Mouse (Mus musculus): ENCODE results near the gene Kctd5. TPM values are rescaled to one million over a fixed set of nuclear protein-coding genes. Genes with fewer than 3 reads are reported as not detected.

The Kctd5 gene
- polyA plus RNA-seq, 2 experiments: 10.0 to 10.9 TPM

DNA sequence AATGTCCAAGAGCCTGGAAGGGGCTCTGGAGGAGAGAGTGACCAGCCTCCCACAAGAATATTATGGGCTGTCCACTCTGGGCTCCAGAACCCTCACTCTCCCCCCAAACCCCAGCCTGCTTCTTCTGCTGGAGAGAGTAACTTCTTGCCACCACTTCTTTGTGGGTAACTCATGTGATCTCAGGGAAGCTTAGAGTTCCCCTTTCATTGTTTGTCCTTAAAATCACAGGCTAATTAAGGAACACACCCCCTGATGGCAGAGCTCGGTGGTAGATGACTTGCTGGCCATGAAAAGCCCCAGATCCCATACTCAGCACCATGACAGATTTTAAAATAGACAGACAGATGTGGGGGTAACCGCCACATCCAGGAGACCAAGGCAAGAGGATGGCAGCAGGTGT, 66.4 kb downstream of the Kctd5 start:
- H3K9ac ChIP-seq (replicated peaks): no peak overlapping the region
- H3K36me3 ChIP-seq (replicated peaks; ENCODE audit: control insufficient read depth, insufficient read depth, low read depth): no peaks in the 10 kb centered on the region
- DNase-seq (ENCODE audit: low read depth in 3 of 3, low spot score in 3 of 3): no peak
- ATAC-seq (ENCODE audit: insufficient read depth): no peak
- H3K4me3 ChIP-seq (ENCODE audit: insufficient read depth in 1 of 2, low read depth in 2 of 2, low read length in 2 of 2): no peak overlapping the region
- TF ChIP-seq EP300 (IDR thresholded peaks at IDR 0.05; ENCODE audit: low read depth): no peak
- no peaks in the 10 kb centered on the region for H3K9me3 ChIP-seq (ENCODE audit: control insufficient read depth, low read length)
- 24% methylated on average over 2 of the region's 2 CpGs for WGBS (ENCODE audit: insufficient replicate concordance)
- no peak overlapping the region for H3K27ac ChIP-seq
- H3K4me2 ChIP-seq (ENCODE audit: low read depth): no peak overlapping the region
- H3K4me1 ChIP-seq (replicated peaks; ENCODE audit: control insufficient read depth in 2 of 2, insufficient read depth in 2 of 2, low read length in 1 of 2): no peaks in the 10 kb centered on the region
- H3K27me3 ChIP-seq (ENCODE audit: control insufficient read depth, insufficient read depth, low read length): no peaks in the 10 kb centered on the region

DNA sequence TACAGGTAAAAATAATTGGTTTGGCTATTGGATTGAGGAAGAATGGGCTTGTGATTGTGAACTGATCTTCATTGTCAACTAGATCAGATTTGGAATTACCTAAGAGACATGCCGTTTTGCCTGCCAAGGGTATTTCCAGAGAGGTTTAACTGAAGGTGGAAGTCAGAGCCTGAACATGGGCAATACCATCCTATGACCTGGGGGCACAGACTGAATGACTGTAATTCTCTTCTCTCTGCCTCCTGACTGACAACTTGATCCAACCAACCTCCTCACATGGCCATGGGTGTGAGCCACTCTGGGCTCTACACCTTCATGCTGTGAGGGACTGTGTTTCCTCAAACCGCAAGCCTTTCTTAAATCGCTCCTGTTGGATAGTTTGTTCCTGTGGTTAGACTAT, 68.2 kb downstream of the Kctd5 start:
- DNase-seq (ENCODE audit: low read depth in 3 of 3, low spot score in 3 of 3) (no peak), ATAC-seq (ENCODE audit: insufficient read depth) (no peak)
- H3K9ac ChIP-seq (replicated peaks): no peak overlapping the region
- H3K4me2 ChIP-seq (ENCODE audit: low read depth): no peak overlapping the region
- no peaks in the 10 kb centered on the region for H3K4me1 ChIP-seq (replicated peaks; ENCODE audit: control insufficient read depth in 2 of 2, insufficient read depth in 2 of 2, low read length in 1 of 2)
- no peaks in the 10 kb centered on the region for H3K36me3 ChIP-seq (replicated peaks; ENCODE audit: control insufficient read depth, insufficient read depth, low read depth)
- TF ChIP-seq CTCF (IDR thresholded peaks at IDR 0.05; ENCODE audit: low read depth): no peak
- no peak for TF ChIP-seq EP300 (IDR thresholded peaks at IDR 0.05; ENCODE audit: low read depth)
- no peak overlapping the region for H3K4me3 ChIP-seq (ENCODE audit: insufficient read depth in 1 of 2, low read depth in 2 of 2, low read length in 2 of 2)
- WGBS (ENCODE audit: insufficient replicate concordance): 73% methylated on average over 3 of the region's 3 CpGs
- no peaks in the 10 kb centered on the region for H3K9me3 ChIP-seq (ENCODE audit: control insufficient read depth, low read length)
- H3K27me3 ChIP-seq (ENCODE audit: control insufficient read depth, insufficient read depth, low read length): no peaks in the 10 kb centered on the region
- H3K27ac ChIP-seq: no peak overlapping the region

- no peak for ATAC-seq (ENCODE audit: insufficient read depth)
- Histone ChIP-seq H3K27me3 (ENCODE audit: control insufficient read depth, insufficient read depth, low read length) (no peaks in the 10 kb centered on the region), H3K36me3 (replicated peaks; ENCODE audit: control insufficient read depth, insufficient read depth, low read depth) (no peaks in the 10 kb centered on the region), H3K4me1 (replicated peaks; ENCODE audit: control insufficient read depth in 2 of 2, insufficient read depth in 2 of 2, low read length in 1 of 2) (no peaks in the 10 kb centered on the region), H3K9me3 (ENCODE audit: control insufficient read depth, low read length) (no peaks in the 10 kb centered on the region), H3K4me3 (ENCODE audit: insufficient read depth in 1 of 2, low read depth in 2 of 2, low read length in 2 of 2) (no peak overlapping the region), H3K9ac (replicated peaks) (no peak overlapping the region), H3K4me2 (ENCODE audit: low read depth) (no peak overlapping the region), H3K27ac (no peak overlapping the region)
- DNase-seq (ENCODE audit: low read depth in 3 of 3, low spot score in 3 of 3): no peak
- TF ChIP-seq EP300 (IDR thresholded peaks at IDR 0.05; ENCODE audit: low read depth) (no peak), CTCF (IDR thresholded peaks at IDR 0.05; ENCODE audit: low read depth) (no peak)
- 74% methylated on average over 14 of the region's 14 CpGs for WGBS (ENCODE audit: insufficient replicate concordance)
Measured at GRCm38 (mm10) chr17:24004071-24004665, 69.1 kb downstream of the Kctd5 start.

DNA sequence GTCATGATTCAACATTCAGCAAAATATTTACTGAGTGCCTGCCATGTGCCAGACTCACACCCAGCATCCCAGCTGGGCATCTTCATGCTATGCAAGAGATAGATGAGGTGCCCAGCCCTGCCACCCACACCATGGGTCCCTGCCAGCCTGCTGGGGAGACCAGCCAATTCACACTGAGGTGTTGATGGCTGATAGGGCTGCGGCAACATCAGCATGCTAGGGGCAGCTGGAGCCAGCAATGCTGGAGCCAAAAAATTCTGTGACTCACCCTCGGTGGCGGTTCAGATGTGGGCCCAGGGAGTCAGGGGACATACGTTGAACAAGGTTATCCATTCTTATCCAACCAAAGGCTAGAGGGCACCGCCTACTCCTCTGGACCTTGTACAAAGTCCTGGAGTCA, 72.9 kb downstream of the Kctd5 start:
- Histone ChIP-seq H3K9me3 (ENCODE audit: control insufficient read depth, low read length) (no peaks in the 10 kb centered on the region), H3K4me3 (ENCODE audit: insufficient read depth in 1 of 2, low read depth in 2 of 2, low read length in 2 of 2) (no peak overlapping the region), H3K4me2 (ENCODE audit: low read depth) (no peak overlapping the region), H3K27me3 (ENCODE audit: control insufficient read depth, insufficient read depth, low read length) (no peaks in the 10 kb centered on the region), H3K36me3 (replicated peaks; ENCODE audit: control insufficient read depth, insufficient read depth, low read depth) (no peaks in the 10 kb centered on the region), H3K9ac (replicated peaks) (no peak overlapping the region), H3K27ac (no peak overlapping the region), H3K4me1 (replicated peaks; ENCODE audit: control insufficient read depth in 2 of 2, insufficient read depth in 2 of 2, low read length in 1 of 2) (no peaks in the 10 kb centered on the region)
- DNase-seq (ENCODE audit: low read depth in 3 of 3, low spot score in 3 of 3) (no peak), ATAC-seq (ENCODE audit: insufficient read depth) (no peak)
- WGBS (ENCODE audit: insufficient replicate concordance): 28% methylated on average over 5 of the region's 5 CpGs
- TF ChIP-seq CTCF (IDR thresholded peaks at IDR 0.05; ENCODE audit: low read depth) (no peak), EP300 (IDR thresholded peaks at IDR 0.05; ENCODE audit: low read depth) (no peak)

- TF ChIP-seq CTCF (IDR thresholded peaks at IDR 0.05; ENCODE audit: low read depth) (no peak), EP300 (IDR thresholded peaks at IDR 0.05; ENCODE audit: low read depth) (no peak)
- Histone ChIP-seq H3K4me1 (replicated peaks; ENCODE audit: control insufficient read depth in 2 of 2, insufficient read depth in 2 of 2, low read length in 1 of 2) (no peaks in the 10 kb centered on the region), H3K9me3 (ENCODE audit: control insufficient read depth, low read length) (no peaks in the 10 kb centered on the region), H3K4me2 (ENCODE audit: low read depth) (no peak overlapping the region), H3K9ac (replicated peaks) (no peak overlapping the region), H3K4me3 (ENCODE audit: insufficient read depth in 1 of 2, low read depth in 2 of 2, low read length in 2 of 2) (no peak overlapping the region), H3K27ac (no peak overlapping the region), H3K27me3 (ENCODE audit: control insufficient read depth, insufficient read depth, low read length) (no peaks in the 10 kb centered on the region), H3K36me3 (replicated peaks; ENCODE audit: control insufficient read depth, insufficient read depth, low read depth) (no peaks in the 10 kb centered on the region)
- WGBS (ENCODE audit: insufficient replicate concordance): 36% methylated on average over 6 of the region's 6 CpGs
- DNase-seq (ENCODE audit: low read depth in 3 of 3, low spot score in 3 of 3): no peak
- no peak for ATAC-seq (ENCODE audit: insufficient read depth)
Measured at GRCm38 (mm10) chr17:23998383-23998782, 74.9 kb downstream of the Kctd5 start.
